Mouse (Mus musculus): ENCODE measurements at regions not wholly inside any gene's neighbourhood (a gene's known extent, or its start where the extent isn't known, plus 50 kb on each side); places are given as distances from the start of the nearest gene placed in this dataset.

- H3K4me3 ChIP-seq (ENCODE audit: low read depth, low read length) = no peak overlapping the region
- DNase-seq (ENCODE audit: low spot score) (no peak), ATAC-seq (ENCODE audit: low FRiP score, low TSS enrichment) (no peak)
- H3K4me1 ChIP-seq (replicated peaks; ENCODE audit: control insufficient read depth, insufficient read depth) = no peaks in the 10 kb centered on the region
- H3K9me3 ChIP-seq (ENCODE audit: control insufficient read depth, low read length) = no peaks in the 10 kb centered on the region
- 34% methylated on average over 2 of the region's 2 CpGs for WGBS
- TF ChIP-seq EP300 (optimal IDR thresholded peaks at IDR 0.05) (no peak), CTCF (IDR thresholded peaks at IDR 0.05; ENCODE audit: low read depth) (no peak)
- H3K27ac ChIP-seq (replicated peaks) = no peak overlapping the region
- H3K27me3 ChIP-seq (ENCODE audit: control insufficient read depth, insufficient read depth, low read length) = no peaks in the 10 kb centered on the region
- no peaks in the 10 kb centered on the region for H3K36me3 ChIP-seq (ENCODE audit: control insufficient read depth, insufficient read depth, low read length)
- no peak overlapping the region for H3K9ac ChIP-seq (ENCODE audit: low read length)
- H3K4me2 ChIP-seq (replicated peaks; ENCODE audit: low read depth) = no peak overlapping the region
These were observed 114.4 kb upstream of the Tab2 start for GRCm38 (mm10) chr10:8070472-8070871.

DNA sequence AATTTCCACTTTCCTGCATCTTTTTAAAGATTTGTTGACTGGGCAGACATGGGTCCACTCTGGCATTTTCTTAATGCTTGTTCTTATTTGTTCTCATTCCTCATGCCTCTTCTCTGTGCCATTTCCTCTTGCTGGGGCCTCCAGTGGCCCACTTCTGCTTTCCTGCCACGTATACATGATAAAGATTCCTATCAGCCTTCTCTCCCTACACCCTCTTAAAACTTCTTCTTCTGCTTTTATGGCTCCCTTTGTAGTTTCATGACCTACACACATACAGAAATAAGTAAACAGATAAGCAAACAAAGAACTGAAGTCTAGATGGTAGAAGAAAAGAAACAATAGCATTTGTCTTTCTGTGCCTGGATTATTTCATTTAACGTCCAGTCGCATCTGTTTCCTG lies 110.9 kb upstream of the Tab2 start:
- DNase-seq (ENCODE audit: low spot score) (no peak), ATAC-seq (ENCODE audit: low FRiP score, low TSS enrichment) (no peak)
- Histone ChIP-seq H3K27me3 (ENCODE audit: control insufficient read depth, insufficient read depth, low read length) (no peaks in the 10 kb centered on the region), H3K27ac (replicated peaks) (no peak overlapping the region), H3K4me3 (ENCODE audit: low read depth, low read length) (no peak overlapping the region), H3K4me1 (replicated peaks; ENCODE audit: control insufficient read depth, insufficient read depth) (no peaks in the 10 kb centered on the region), H3K36me3 (ENCODE audit: control insufficient read depth, insufficient read depth, low read length) (no peaks in the 10 kb centered on the region), H3K4me2 (replicated peaks; ENCODE audit: low read depth) (no peak overlapping the region), H3K9ac (ENCODE audit: low read length) (no peak overlapping the region), H3K9me3 (ENCODE audit: control insufficient read depth, low read length) (no peaks in the 10 kb centered on the region)
- 46% methylated on average over 3 of the region's 3 CpGs for WGBS
- no peak for TF ChIP-seq EP300 (optimal IDR thresholded peaks at IDR 0.05)
- TF ChIP-seq CTCF (IDR thresholded peaks at IDR 0.05; ENCODE audit: low read depth) = no peak

- Histone ChIP-seq H3K27ac (replicated peaks) (no peak overlapping the region), H3K4me1 (replicated peaks; ENCODE audit: control insufficient read depth, insufficient read depth) (no peaks in the 10 kb centered on the region), H3K9me3 (ENCODE audit: control insufficient read depth, low read length) (no peaks in the 10 kb centered on the region), H3K9ac (ENCODE audit: low read length) (no peak overlapping the region), H3K36me3 (ENCODE audit: control insufficient read depth, insufficient read depth, low read length) (no peaks in the 10 kb centered on the region), H3K4me2 (replicated peaks; ENCODE audit: low read depth) (no peak overlapping the region), H3K27me3 (ENCODE audit: control insufficient read depth, insufficient read depth, low read length) (no peaks in the 10 kb centered on the region), H3K4me3 (ENCODE audit: low read depth, low read length) (no peak overlapping the region)
- no peak for TF ChIP-seq EP300 (optimal IDR thresholded peaks at IDR 0.05)
- TF ChIP-seq CTCF (IDR thresholded peaks at IDR 0.05; ENCODE audit: low read depth) = no peak
- DNase-seq (ENCODE audit: low spot score) = no peak
- no peak for ATAC-seq (ENCODE audit: low FRiP score, low TSS enrichment)
- 80% methylated on average over 8 of the region's 8 CpGs for WGBS
These were observed 109.7 kb upstream of the Tab2 start for GRCm38 (mm10) chr10:8065746-8066145.

- TF ChIP-seq CTCF (IDR thresholded peaks at IDR 0.05; ENCODE audit: low read depth) = no peak
- no peak for TF ChIP-seq EP300 (optimal IDR thresholded peaks at IDR 0.05)
- whole genome bisulfite sequencing = 69% methylated on average over 2 of the region's 2 CpGs
- Histone ChIP-seq H3K9me3 (ENCODE audit: control insufficient read depth, low read length) (no peaks in the 10 kb centered on the region), H3K9ac (ENCODE audit: low read length) (no peak overlapping the region), H3K4me3 (ENCODE audit: low read depth, low read length) (no peak overlapping the region), H3K27me3 (ENCODE audit: control insufficient read depth, insufficient read depth, low read length) (no peaks in the 10 kb centered on the region), H3K27ac (replicated peaks) (no peak overlapping the region), H3K36me3 (ENCODE audit: control insufficient read depth, insufficient read depth, low read length) (no peaks in the 10 kb centered on the region), H3K4me1 (replicated peaks; ENCODE audit: control insufficient read depth, insufficient read depth) (no peaks in the 10 kb centered on the region), H3K4me2 (replicated peaks; ENCODE audit: low read depth) (no peak overlapping the region)
- ATAC-seq (ENCODE audit: low FRiP score, low TSS enrichment) (no peak), DNase-seq (ENCODE audit: low spot score) (no peak)
These were observed 108.3 kb upstream of the Tab2 start for GRCm38 (mm10) chr10:8064281-8064680.

DNA sequence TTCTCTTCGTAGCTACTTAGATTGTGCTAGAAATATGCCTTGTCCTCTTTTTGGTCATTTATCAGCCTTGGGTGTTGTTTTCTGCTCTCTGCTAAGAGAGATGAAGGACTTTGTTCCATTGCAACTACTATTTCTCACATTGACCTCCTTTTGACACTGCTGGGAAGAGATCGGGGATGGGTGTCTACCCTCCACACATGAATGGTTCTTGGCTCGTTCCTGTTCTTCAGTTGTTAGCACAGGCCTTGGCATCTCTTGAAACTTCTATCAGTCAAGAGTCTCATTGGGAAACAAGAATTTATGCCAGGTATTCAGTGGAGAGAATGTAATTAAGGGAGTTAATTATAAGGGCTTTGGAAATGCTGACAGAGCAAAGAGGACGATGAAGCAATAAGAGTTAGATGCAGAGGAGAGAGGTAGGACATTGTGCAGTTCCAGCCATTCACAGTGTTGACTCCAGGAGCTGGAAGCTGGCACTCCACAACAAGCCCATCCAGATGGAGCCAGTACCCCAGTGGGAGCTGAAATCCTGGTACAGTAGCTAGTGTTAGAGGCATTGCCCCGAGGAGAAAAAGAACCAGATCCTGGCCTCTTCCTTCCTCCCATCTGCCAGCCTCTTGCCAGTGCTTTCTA lies 107.5 kb upstream of the Tab2 start:
- no peak overlapping the region for H3K4me2 ChIP-seq (replicated peaks; ENCODE audit: low read depth)
- WGBS = 70% methylated on average over 5 of the region's 5 CpGs
- no peak overlapping the region for H3K9ac ChIP-seq (ENCODE audit: low read length)
- DNase-seq (ENCODE audit: low spot score) (no peak), ATAC-seq (ENCODE audit: low FRiP score, low TSS enrichment) (no peak)
- H3K36me3 ChIP-seq (ENCODE audit: control insufficient read depth, insufficient read depth, low read length) = no peaks in the 10 kb centered on the region
- no peaks in the 10 kb centered on the region for H3K4me1 ChIP-seq (replicated peaks; ENCODE audit: control insufficient read depth, insufficient read depth)
- H3K9me3 ChIP-seq (ENCODE audit: control insufficient read depth, low read length) = no peaks in the 10 kb centered on the region
- no peak overlapping the region for H3K4me3 ChIP-seq (ENCODE audit: low read depth, low read length)
- no peak for TF ChIP-seq CTCF (IDR thresholded peaks at IDR 0.05; ENCODE audit: low read depth)
- no peak for TF ChIP-seq EP300 (optimal IDR thresholded peaks at IDR 0.05)
- H3K27me3 ChIP-seq (ENCODE audit: control insufficient read depth, insufficient read depth, low read length) = no peaks in the 10 kb centered on the region
- H3K27ac ChIP-seq (replicated peaks) = no peak overlapping the region

- no peak for DNase-seq (ENCODE audit: low spot score)
- Histone ChIP-seq H3K4me3 (ENCODE audit: low read depth, low read length) (no peak overlapping the region), H3K9ac (ENCODE audit: low read length) (no peak overlapping the region), H3K9me3 (ENCODE audit: control insufficient read depth, low read length) (no peaks in the 10 kb centered on the region), H3K36me3 (ENCODE audit: control insufficient read depth, insufficient read depth, low read length) (no peaks in the 10 kb centered on the region), H3K27ac (replicated peaks) (no peak overlapping the region), H3K4me2 (replicated peaks; ENCODE audit: low read depth) (no peak overlapping the region), H3K4me1 (replicated peaks; ENCODE audit: control insufficient read depth, insufficient read depth) (no peaks in the 10 kb centered on the region), H3K27me3 (ENCODE audit: control insufficient read depth, insufficient read depth, low read length) (no peaks in the 10 kb centered on the region)
- no peak for TF ChIP-seq EP300 (optimal IDR thresholded peaks at IDR 0.05)
- no peak for TF ChIP-seq CTCF (IDR thresholded peaks at IDR 0.05; ENCODE audit: low read depth)
- ATAC-seq (ENCODE audit: low FRiP score, low TSS enrichment) = no peak
These were observed 105.0 kb upstream of the Tab2 start for GRCm38 (mm10) chr10:8060987-8061386.

Data from stomach, postnatal 0 days (tissue).